Mouse (Mus musculus) heart, adult 2 months (tissue): ENCODE data around the gene Fryl. TPM values are rescaled to one million over a fixed set of nuclear protein-coding genes. Genes with fewer than 3 reads are reported as not detected.

Experiments
- DNase-seq, 2 experiments: peaks; one replicate each; pipeline ENCODE4 v3.0.0; 2021
- H3K27ac ChIP-seq: fragments of 200-600 bp; 2 replicates; pipeline ENCODE4 v1.8.1; 2022
- H3K27me3 ChIP-seq: fragments of 200-500 bp; 2 replicates; pipeline ENCODE4 v1.6.1; 2012; ENCODE audit warnings: mild to moderate bottlenecking, low read length, inconsistent platforms, mixed read lengths; ENCODE audit not compliant: control insufficient read depth, insufficient read depth
- H3K36me3 ChIP-seq: fragments of 200-500 bp; 2 replicates; pipeline ENCODE4 v1.6.1; 2012; ENCODE audit warnings: low read length, inconsistent platforms; ENCODE audit not compliant: control insufficient read depth, insufficient read depth
- H3K4me1 ChIP-seq: fragments of 200-500 bp; 2 replicates; pipeline ENCODE4 v1.6.1; 2011; ENCODE audit warnings: low read length; ENCODE audit not compliant: control insufficient read depth, insufficient read depth
- H3K4me3 ChIP-seq: fragments of 200-600 bp; 2 replicates; pipeline ENCODE4 v1.8.1; 2022
- H3K79me2 ChIP-seq: fragments of 200-500 bp; replicated peaks from 2 replicates; pipeline ENCODE4 v1.6.1; 2012; ENCODE audit warnings: mild to moderate bottlenecking, inconsistent platforms, low read length, moderate library complexity, mixed read lengths; ENCODE audit not compliant: control insufficient read depth, insufficient read depth
- H3K9ac ChIP-seq: fragments of 200-500 bp; 2 replicates; pipeline ENCODE4 v1.6.1; 2012; ENCODE audit warnings: low read depth, mild to moderate bottlenecking, control low read depth, inconsistent platforms, low read length, mixed read lengths
- CTCF ChIP-seq: fragments of 200-600 bp; IDR thresholded peaks from 2 replicates; pipeline ENCODE4 v1.8.1; 2022; ENCODE audit warnings: antibody characterized with exemption, mild to moderate bottlenecking, moderate library complexity
- EP300 ChIP-seq: fragments of 200-500 bp; IDR thresholded peaks from 2 replicates; pipeline ENCODE4 v1.6.1; 2011; ENCODE audit warnings: low read depth, low read length, control low read depth; ENCODE audit not compliant: insufficient read depth
- POLR2A ChIP-seq: fragments of 200-500 bp; IDR thresholded peaks from 2 replicates; pipeline ENCODE4 v1.6.1; 2011; ENCODE audit warnings: mild to moderate bottlenecking, low read depth, low read length, control low read depth; ENCODE audit not compliant: insufficient read depth
- WGBS: fragments of 180-500 bp; shearing (Covaris S2); methylation state at CpG from one replicate; pipeline ENCODE4 v1.1.7; 2018; 5-methylcytosine and 5-hydroxymethylcytosine counted together
- intact Hi-C: fragments of 180-260 bp; cut with DNase I; formaldehyde crosslinking; loops from one replicate; pipeline ENCODE4 v1.15.1; 2025
- polyA plus RNA-seq: library from polyadenylated mRNA; depleted of rRNA; stranded (reverse); fragments of >200 nt; gene quantifications from 2 replicates; pipeline ENCODE4 v1.2.3, GENCODE M21; 2012
- total RNA-seq, 2 experiments: library from RNA; stranded (reverse); gene quantifications; 2 replicates each; pipeline ENCODE4 v1.2.3; 2021

Gene Fryl
- total and polyA plus RNA-seq, 3 experiments, result 25.9 to 40.7 (median 32.9) TPM

GRCm38 (mm10) chr5:73244403-73244802 is 12.0 kb downstream of the Fryl start:
- Histone ChIP-seq H3K4me3 (no peak overlapping the region), H3K9ac (no peak overlapping the region), H3K4me1 (peaks cover 16% of the 10 kb centered on the region), H3K79me2 (peaks cover 15% of the 10 kb centered on the region), H3K36me3 (peaks cover 4% of the 10 kb centered on the region), H3K27ac (no peak overlapping the region), H3K27me3 (no peaks in the 10 kb centered on the region)
- no peak for TF ChIP-seq POLR2A
- TF ChIP-seq CTCF, result no peak
- no peak for TF ChIP-seq EP300
- WGBS, result 59% methylated on average over 13 of the region's 13 CpGs
- intact Hi-C loops, result no loop called here
- no peak for DNase-seq

DNA sequence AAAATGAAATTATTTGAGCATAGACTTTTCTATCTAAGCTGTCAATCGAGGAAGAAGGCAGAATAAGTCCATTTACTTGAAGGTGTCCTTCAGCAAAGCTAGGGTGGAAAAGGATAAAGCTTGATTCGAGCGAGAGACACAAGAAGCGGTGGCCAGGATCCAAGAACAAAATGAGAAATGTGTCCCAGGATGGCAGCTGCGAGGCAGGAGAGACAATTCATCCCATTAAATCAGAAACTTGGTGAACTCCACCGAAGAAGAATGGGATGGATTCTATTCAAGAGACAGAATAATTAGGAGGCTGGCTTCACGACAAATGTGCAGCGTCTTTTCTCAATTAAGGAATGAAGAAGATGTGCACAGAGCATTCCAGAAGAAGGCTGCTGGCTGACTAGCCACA is 14.5 kb downstream of the Fryl start:
- H3K27me3 ChIP-seq, result no peaks in the 10 kb centered on the region
- peaks cover 14% of the 10 kb centered on the region for H3K79me2 ChIP-seq
- peaks cover 4% of the 10 kb centered on the region for H3K36me3 ChIP-seq
- peaks cover 14% of the 10 kb centered on the region for H3K4me1 ChIP-seq
- no peak overlapping the region for H3K9ac ChIP-seq
- WGBS, result 27% methylated on average over 8 of the region's 8 CpGs
- DNase-seq, result no peak
- H3K4me3 ChIP-seq, result no peak overlapping the region
- no peak for TF ChIP-seq POLR2A
- no peak for TF ChIP-seq EP300
- TF ChIP-seq CTCF, result no peak
- H3K27ac ChIP-seq, result peak overlapping the region; percentile 18; the same call in 1 of the 2 replicates
- intact Hi-C loops, result no loop called here

- Histone ChIP-seq H3K9ac (no peak overlapping the region), H3K4me3 (no peak overlapping the region), H3K27me3 (no peaks in the 10 kb centered on the region), H3K79me2 (peaks cover 14% of the 10 kb centered on the region), H3K36me3 (peaks cover 4% of the 10 kb centered on the region), H3K4me1 (peaks cover 18% of the 10 kb centered on the region), H3K27ac (no peak overlapping the region)
- WGBS, result 49% methylated on average over 10 of the region's 10 CpGs
- intact Hi-C loops, result no loop called here
- no peak for DNase-seq
- TF ChIP-seq POLR2A (no peak), EP300 (no peak), CTCF (no peak)
Measured at GRCm38 (mm10) chr5:73241332-73241731, 15.1 kb downstream of the Fryl start.

- intact Hi-C loops, result no loop called here
- Histone ChIP-seq H3K9ac (no peak overlapping the region), H3K27ac (no peak overlapping the region), H3K4me3 (no peak overlapping the region), H3K4me1 (peaks cover 18% of the 10 kb centered on the region), H3K27me3 (no peaks in the 10 kb centered on the region), H3K79me2 (peaks cover 13% of the 10 kb centered on the region), H3K36me3 (peaks cover 4% of the 10 kb centered on the region)
- 92% methylated on average over 6 of the region's 6 CpGs for WGBS
- DNase-seq, result no peak
- no peak for TF ChIP-seq EP300
- no peak for TF ChIP-seq POLR2A
- TF ChIP-seq CTCF, result no peak
Measured at GRCm38 (mm10) chr5:73240391-73240790, 16.0 kb downstream of the Fryl start.

GRCm38 (mm10) chr5:73236894-73237334 is 19.5 kb downstream of the Fryl start:
- intact Hi-C loops, result no loop called here
- 0 out of 2 replicates have a peak, but pooled peaks have one; percentile 3 for TF ChIP-seq EP300
- TF ChIP-seq POLR2A, result no peak

GRCm38 (mm10) chr5:73235201-73235600 is 21.2 kb downstream of the Fryl start:
- DNase-seq, result no peak
- H3K27me3 ChIP-seq, result no peaks in the 10 kb centered on the region
- no peak overlapping the region for H3K9ac ChIP-seq
- peaks cover 5% of the 10 kb centered on the region for H3K79me2 ChIP-seq
- H3K4me3 ChIP-seq, result no peak overlapping the region
- 74% methylated on average over 5 of the region's 5 CpGs for WGBS
- intact Hi-C loops, result no loop called here
- TF ChIP-seq CTCF (no peak), EP300 (no peak), POLR2A (no peak)
- H3K27ac ChIP-seq, result no peak overlapping the region
- peaks cover 31% of the 10 kb centered on the region for H3K4me1 ChIP-seq
- peaks cover 8% of the 10 kb centered on the region for H3K36me3 ChIP-seq

More at GRCm38 (mm10) chr5:73236894-73237334, 19.5 kb downstream of the Fryl start:
- H3K79me2 ChIP-seq, result peaks cover 9% of the 10 kb centered on the region
- 35% methylated on average over 6 of the region's 6 CpGs for WGBS
- DNase-seq, result no peak
- H3K36me3 ChIP-seq, result peaks cover 7% of the 10 kb centered on the region
- H3K9ac ChIP-seq, result no peak overlapping the region
- H3K27me3 ChIP-seq, result no peaks in the 10 kb centered on the region
- no peak overlapping the region for H3K4me3 ChIP-seq
- H3K4me1 ChIP-seq, result peaks cover 29% of the 10 kb centered on the region
- peak overlapping the region; percentile 17 for H3K27ac ChIP-seq
